Mouse (Mus musculus) bone marrow, adult 2 months (tissue): Measurements from ENCODE around the gene Zfyve26. TPM values are rescaled to one million over a fixed set of nuclear protein-coding genes. Genes with fewer than 3 reads are reported as not detected.
"Not testable (repeated sequence)": the region's sequence is repeated elsewhere in the genome, so short reads cannot be mapped to it uniquely, and the experiment has no call there.

Source experiments
- H3K27ac ChIP-seq: fragments of 200-500 bp; 2 replicates; pipeline ENCODE4 v1.5.1; 2012; ENCODE audit warnings: low read depth, mild to moderate bottlenecking, control low read depth, inconsistent platforms, low read length; ENCODE audit not compliant: control insufficient read depth, poor library complexity, insufficient read depth
- H3K4me1 ChIP-seq: fragments of 200-500 bp; 2 replicates; pipeline ENCODE4 v1.6.1; 2011; ENCODE audit warnings: low read length; ENCODE audit not compliant: control insufficient read depth, insufficient read depth
- H3K4me3 ChIP-seq: fragments of 200-500 bp; replicated peaks from 2 replicates; pipeline ENCODE3; 2011; ENCODE audit warnings: mild to moderate bottlenecking, low read depth, low read length, control low read depth; ENCODE audit not compliant: control insufficient read depth
- CTCF ChIP-seq: fragments of 200-500 bp; IDR thresholded peaks from 2 replicates; pipeline ENCODE4 v1.5.1; 2011; ENCODE audit warnings: low read length, control low read depth; ENCODE audit not compliant: control insufficient read depth, insufficient read depth
- POLR2A ChIP-seq: fragments of 200-500 bp; IDR thresholded peaks from 2 replicates; pipeline ENCODE4 v1.6.1; 2011; ENCODE audit warnings: low read depth, mild to moderate bottlenecking, control low read depth, low read length, borderline replicate concordance; ENCODE audit not compliant: control insufficient read depth
- WGBS: fragments of 180-500 bp; shearing (Covaris S2); methylation state at CpG from one replicate; pipeline ENCODE4 v1.1.7; 2018; 5-methylcytosine and 5-hydroxymethylcytosine counted together
- polyA plus RNA-seq: library from polyadenylated mRNA; stranded (reverse); fragments of >200 nt; gene quantifications from 2 replicates; pipeline ENCODE4 v1.2.4, GENCODE M21; 2011; ENCODE audit warnings: low replicate concordance; ENCODE audit not compliant: missing spikeins, insufficient read depth, insufficient read length

Gene Zfyve26
- polyA plus RNA-seq, 1 experiment = 33.5 TPM

DNA sequence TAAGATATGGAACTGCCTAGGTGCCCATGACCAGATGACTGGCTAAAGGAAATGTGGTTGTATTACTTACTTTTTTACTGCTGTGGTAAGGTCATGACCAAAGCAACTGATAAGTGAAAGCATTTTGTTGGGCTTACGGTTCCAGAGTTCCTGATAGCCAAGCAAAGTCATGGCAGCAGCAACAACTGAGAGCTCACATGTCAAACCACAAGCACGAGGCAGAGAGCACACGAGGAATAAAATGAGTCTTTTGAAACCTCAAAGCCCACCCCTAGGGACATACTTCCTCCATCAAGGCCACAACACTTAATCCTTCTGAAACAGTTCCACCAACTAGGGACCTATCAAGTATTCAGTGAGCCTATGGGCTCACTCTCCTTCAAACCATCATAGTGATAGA, 94.2 kb downstream of the Zfyve26 start:
- WGBS = 18% methylated on average over 3 of the region's 3 CpGs
- Histone ChIP-seq H3K27ac (no peak overlapping the region), H3K4me1 (no peaks in the 10 kb centered on the region), H3K4me3 (no peak overlapping the region)
- TF ChIP-seq CTCF (no peak), POLR2A (no peak)

- Histone ChIP-seq H3K4me3 (no peak overlapping the region), H3K27ac (no peak overlapping the region), H3K4me1 (no peaks in the 10 kb centered on the region)
- WGBS = 74% methylated on average over 5 of the region's 5 CpGs
- TF ChIP-seq CTCF (no peak), POLR2A (no peak)
Measured at GRCm38 (mm10) chr12:79197105-79197504, 99.0 kb downstream of the Zfyve26 start.

- Histone ChIP-seq H3K27ac (no peak overlapping the region), H3K4me3 (no peak overlapping the region), H3K4me1 (no peaks in the 10 kb centered on the region)
- TF ChIP-seq POLR2A = no peak
- TF ChIP-seq CTCF = peak; percentile 70
- under 1% methylated on average over 3 of the region's 3 CpGs for WGBS
Measured at GRCm38 (mm10) chr12:79193441-79193840, 102.7 kb downstream of the Zfyve26 start.

DNA sequence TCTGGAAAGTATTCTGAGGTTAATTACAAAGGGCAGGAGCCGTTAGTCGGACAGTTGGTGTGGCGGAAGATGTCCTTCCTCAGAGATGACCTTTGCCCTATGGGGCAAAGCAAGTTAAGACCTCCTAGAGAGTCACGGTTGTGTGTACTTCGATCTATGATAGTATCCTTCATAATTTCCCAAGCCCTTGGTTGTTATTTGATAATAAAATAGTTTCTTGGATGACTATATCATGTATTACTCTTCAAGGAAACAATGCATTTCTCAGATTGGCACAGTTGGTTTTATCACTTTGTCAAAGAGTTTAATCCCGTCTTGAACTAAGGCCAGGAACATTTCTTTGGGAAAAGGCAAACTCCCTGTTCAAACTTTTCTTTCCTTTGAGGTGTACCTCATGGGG, 103.9 kb downstream of the Zfyve26 start, which contains the start of gene Rdh11:
TSS of gene Rdh11 (minus strand) at position 101 of the 400 bp plus-strand sequence.
- TF ChIP-seq CTCF = no peak
- TF ChIP-seq POLR2A = no peak
- 69% methylated on average over 6 of the region's 6 CpGs for WGBS
- Histone ChIP-seq H3K4me1 (no peaks in the 10 kb centered on the region), H3K4me3 (peak within 1 kb of the TSS; percentile 93), H3K27ac (no peak within 1 kb of the TSS; the same call in 1 of the 2 replicates)

DNA sequence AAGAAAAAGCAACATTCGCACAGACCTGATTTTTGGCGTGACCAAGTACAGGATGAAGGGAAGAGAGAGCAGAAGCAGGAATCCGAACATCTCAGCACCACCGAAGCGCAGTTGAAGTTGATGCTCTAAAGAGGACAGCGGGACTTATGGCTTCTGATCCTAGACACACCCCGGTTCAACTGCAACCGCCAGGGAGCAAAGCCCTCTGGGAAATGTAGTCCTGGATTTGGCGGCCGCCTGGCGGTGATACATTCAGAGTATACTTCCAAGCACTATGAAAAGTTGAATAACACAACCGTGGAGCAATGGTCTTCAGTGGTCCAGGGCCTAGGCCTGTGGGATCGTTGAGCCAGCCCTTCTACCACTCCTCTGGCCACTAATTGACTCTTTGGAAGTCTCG, 104.4 kb downstream of the Zfyve26 start:
- peak; percentile 48 for TF ChIP-seq CTCF
- no peak for TF ChIP-seq POLR2A
- H3K27ac ChIP-seq = no peak overlapping the region

DNA sequence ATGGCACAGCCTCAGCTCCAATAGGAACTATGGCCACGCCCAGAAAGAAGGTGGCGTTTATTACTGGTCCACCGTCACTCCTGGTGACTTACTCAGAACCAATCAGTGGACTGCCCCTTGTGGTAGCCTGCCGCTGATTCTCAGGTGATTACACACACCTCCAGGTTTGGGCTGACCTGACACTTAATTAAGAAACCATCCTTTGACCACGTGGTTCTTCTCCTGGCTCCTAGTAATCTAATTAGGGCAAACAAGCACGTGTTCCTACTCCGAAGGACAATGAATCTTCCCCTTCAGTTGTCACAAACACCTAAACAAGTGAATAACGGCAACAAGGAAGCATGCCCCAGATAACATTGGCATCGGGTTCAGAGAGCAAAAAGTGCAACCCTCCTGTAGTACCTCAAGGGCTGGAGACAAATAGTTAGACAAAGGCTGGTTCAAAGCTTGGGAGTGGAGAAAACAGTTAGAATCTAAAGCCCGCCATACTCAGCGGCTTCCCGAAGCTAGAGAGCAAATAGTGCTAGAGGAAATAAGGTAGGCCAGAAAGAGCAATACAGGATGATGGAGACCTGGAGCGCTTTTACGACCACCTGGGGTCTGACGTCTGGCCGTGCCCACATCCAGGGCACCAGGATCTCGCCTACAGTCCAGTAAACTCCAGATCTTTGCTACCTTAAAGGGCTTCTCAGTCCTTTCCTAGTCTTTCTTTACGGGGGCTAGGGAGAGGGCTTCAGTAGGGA, 105.0 kb downstream of the Zfyve26 start:
- Histone ChIP-seq H3K4me1 (no peaks in the 10 kb centered on the region), H3K4me3 (peak overlapping the region; percentile 93), H3K27ac (no peak overlapping the region; the same call in 1 of the 2 replicates)
- WGBS = under 1% methylated on average over 18 of the region's 18 CpGs
- no peak for TF ChIP-seq POLR2A
- TF ChIP-seq CTCF = peak; percentile 4; the same call in 1 of the 2 replicates

More for the DNA sequence above, 104.4 kb downstream of the Zfyve26 start:
- Histone ChIP-seq H3K4me1 (no peaks in the 10 kb centered on the region), H3K4me3 (peak overlapping the region; percentile 93)
- 5% methylated on average over 14 of the region's 14 CpGs for WGBS

- 85% methylated on average over 5 of the region's 6 CpGs for WGBS
- H3K4me1 ChIP-seq, H3K4me3 ChIP-seq, H3K27ac ChIP-seq: not testable (repeated sequence)
Measured at GRCm38 (mm10) chr12:79185160-79185559, 110.9 kb downstream of the Zfyve26 start.

Other genes with a start within 250 kb of the Zfyve26 start
- gene Pigh, start 206.7 kb downstream of the Zfyve26 start, polyA plus RNA-seq = 0.57 and 3.6 TPM in 2 replicates
- 3.0 and 14.9 TPM in 2 replicates for gene Arg2, start 165.5 kb downstream of the Zfyve26 start, polyA plus RNA-seq
- gene Vti1b, start 123.6 kb downstream of the Zfyve26 start, polyA plus RNA-seq = 35.5 and 74.5 TPM in 2 replicates
- gene Rdh11, start 104.0 kb downstream of the Zfyve26 start, polyA plus RNA-seq = 6.4 and 9.3 TPM in 2 replicates
- 10.4 and 28.6 TPM in 2 replicates for gene Rdh12, start 87.4 kb downstream of the Zfyve26 start, polyA plus RNA-seq
- gene Rad51b, start 978 bp upstream of the Zfyve26 start, polyA plus RNA-seq = 2.0 and 2.3 TPM in 2 replicates